Mouse (Mus musculus) myocyte (in vitro differentiated cells): ENCODE data around the gene Ppp1r13l.

Source experiments
- E2F4 ChIP-seq: IDR thresholded peaks from one replicate; pipeline ENCODE4 v1.6.1; 2011; ENCODE audit warnings: mild to moderate bottlenecking, control low read depth, moderate library complexity; ENCODE audit not compliant: insufficient read depth
- MAX ChIP-seq: IDR thresholded peaks from one replicate; pipeline ENCODE4 v1.6.1; 2011; ENCODE audit warnings: low read depth, mild to moderate bottlenecking, control low read depth
- MYOG ChIP-seq, 3 experiments: IDR thresholded peaks; one replicate each; pipeline ENCODE4 v1.6.1; 2011; ENCODE audit warnings: control low read depth in 2 of 3, low read depth in 2 of 3, mild to moderate bottlenecking in 2 of 3; ENCODE audit not compliant: insufficient read length in 2 of 3, control insufficient read depth in 1 of 3, insufficient read depth in 1 of 3
- POLR2A ChIP-seq: IDR thresholded peaks from one replicate; pipeline ENCODE4 v1.6.1; 2011; ENCODE audit warnings: low read depth, mild to moderate bottlenecking, control low read depth, moderate library complexity; ENCODE audit not compliant: insufficient read length
- POLR2AphosphoS2 ChIP-seq: IDR thresholded peaks from one replicate; pipeline ENCODE4 v1.6.1; 2011; ENCODE audit warnings: low read depth, control low read depth; ENCODE audit not compliant: insufficient read length
- TCF12 ChIP-seq: IDR thresholded peaks from one replicate; pipeline ENCODE4 v1.6.1; 2011; ENCODE audit warnings: mild to moderate bottlenecking, control low read depth; ENCODE audit not compliant: poor library complexity, insufficient read depth, severe bottlenecking
- TCF3 ChIP-seq: IDR thresholded peaks from one replicate; pipeline ENCODE4 v1.6.1; 2011; ENCODE audit warnings: low read depth, control low read depth; ENCODE audit not compliant: insufficient read length
- USF1 ChIP-seq: IDR thresholded peaks from one replicate; pipeline ENCODE4 v1.6.1; 2011; ENCODE audit warnings: low read depth, mild to moderate bottlenecking, control low read depth, moderate library complexity

DNA sequence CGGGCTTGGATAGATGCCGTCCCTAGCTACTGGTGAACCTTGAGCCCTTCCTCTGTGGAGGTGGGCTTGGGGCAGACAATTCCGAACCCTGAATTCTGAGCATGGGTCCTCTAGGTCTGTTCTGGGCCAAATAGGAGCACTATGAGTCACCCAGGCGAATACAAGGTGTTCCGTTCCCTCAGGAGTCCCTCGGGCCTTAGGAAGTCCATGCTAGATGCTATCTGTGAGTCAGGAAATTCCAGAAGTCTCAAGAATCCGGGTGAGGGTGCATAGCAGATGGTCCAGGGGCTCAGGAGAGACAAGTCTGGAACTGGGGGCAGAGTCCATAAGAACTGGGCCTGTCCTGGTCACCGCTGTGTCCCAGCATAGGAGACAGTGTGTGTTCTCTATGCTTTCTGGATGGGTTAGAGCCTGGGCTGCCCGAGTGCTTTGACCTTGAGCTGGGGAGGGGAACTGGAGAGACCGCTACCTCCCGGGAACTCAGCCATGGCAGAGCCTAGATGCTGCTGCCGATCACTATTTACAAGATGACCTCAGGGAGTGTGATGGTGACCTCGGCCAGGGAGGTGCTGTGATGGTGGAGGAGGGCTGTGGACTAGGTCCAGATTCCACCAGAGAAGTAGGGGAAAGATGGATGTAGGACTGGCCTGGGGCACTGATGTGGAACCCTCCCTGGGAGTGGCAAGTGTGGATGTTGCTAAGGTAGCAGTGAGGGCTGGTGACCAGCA is 10.2 kb upstream of the Ppp1r13l start:
- TF ChIP-seq MAX (no peak), POLR2A (no peak), USF1 (no peak), POLR2AphosphoS2 (no peak), TCF12 (no peak), E2F4 (no peak), MYOG (IDR thresholded peaks at IDR 0.05; ENCODE audit: control insufficient read depth in 1 of 3, insufficient read depth in 1 of 3, insufficient read length in 2 of 3, low read depth in 2 of 3) (no peak), TCF3 (no peak)
